Mouse (Mus musculus) lung, adult 2 months (tissue): ENCODE results near the gene Ptn.

Experiments
- CTCF ChIP-seq: fragments of 200-500 bp; IDR thresholded peaks from 2 replicates; pipeline ENCODE4 v1.5.1; 2011; ENCODE audit warnings: mild to moderate bottlenecking, low read length, control low read depth; ENCODE audit not compliant: insufficient read depth
- POLR2A ChIP-seq: fragments of 200-500 bp; IDR thresholded peaks from 2 replicates; pipeline ENCODE4 v1.6.1; 2011; ENCODE audit warnings: low read depth, mild to moderate bottlenecking, control low read depth, low read length, borderline replicate concordance; ENCODE audit errors: extremely low read depth

DNA sequence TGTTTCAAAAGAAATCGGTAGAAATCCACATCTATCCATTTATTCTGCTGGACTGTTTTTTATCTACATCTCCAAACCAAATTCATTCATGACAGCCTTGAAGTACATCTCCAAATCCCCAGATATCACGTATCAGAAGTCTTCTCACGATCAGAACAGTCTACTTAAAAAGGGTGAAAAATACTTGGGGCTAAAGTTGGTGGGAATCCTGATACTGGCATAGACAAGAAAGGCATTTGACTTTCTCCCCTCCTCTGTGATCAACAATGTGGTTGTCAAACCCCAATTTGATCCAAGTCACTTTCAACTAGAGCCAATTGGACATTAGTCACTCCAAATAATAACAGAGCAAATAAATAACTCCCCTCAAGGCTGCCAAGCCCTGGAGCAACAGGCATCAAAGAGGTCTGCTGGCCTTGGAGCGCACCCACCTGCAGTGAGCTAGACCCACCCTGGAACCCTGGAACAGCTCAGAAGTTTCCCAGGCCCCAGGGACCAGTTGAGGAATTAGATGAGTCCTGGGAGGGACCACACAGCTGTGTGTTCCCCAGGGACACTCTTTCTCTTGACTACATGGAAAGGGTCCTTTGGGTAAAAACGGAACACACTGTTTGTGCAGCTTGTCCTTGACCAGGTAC, 9.6 kb downstream of the Ptn start:
- TF ChIP-seq POLR2A, result no peak
- no peak for TF ChIP-seq CTCF
